Mouse (Mus musculus): ENCODE measurements at regions not wholly inside any gene's neighbourhood (a gene's known extent, or its start where the extent isn't known, plus 50 kb on each side); places are given as distances from the start of the nearest gene placed in this dataset.

DNA sequence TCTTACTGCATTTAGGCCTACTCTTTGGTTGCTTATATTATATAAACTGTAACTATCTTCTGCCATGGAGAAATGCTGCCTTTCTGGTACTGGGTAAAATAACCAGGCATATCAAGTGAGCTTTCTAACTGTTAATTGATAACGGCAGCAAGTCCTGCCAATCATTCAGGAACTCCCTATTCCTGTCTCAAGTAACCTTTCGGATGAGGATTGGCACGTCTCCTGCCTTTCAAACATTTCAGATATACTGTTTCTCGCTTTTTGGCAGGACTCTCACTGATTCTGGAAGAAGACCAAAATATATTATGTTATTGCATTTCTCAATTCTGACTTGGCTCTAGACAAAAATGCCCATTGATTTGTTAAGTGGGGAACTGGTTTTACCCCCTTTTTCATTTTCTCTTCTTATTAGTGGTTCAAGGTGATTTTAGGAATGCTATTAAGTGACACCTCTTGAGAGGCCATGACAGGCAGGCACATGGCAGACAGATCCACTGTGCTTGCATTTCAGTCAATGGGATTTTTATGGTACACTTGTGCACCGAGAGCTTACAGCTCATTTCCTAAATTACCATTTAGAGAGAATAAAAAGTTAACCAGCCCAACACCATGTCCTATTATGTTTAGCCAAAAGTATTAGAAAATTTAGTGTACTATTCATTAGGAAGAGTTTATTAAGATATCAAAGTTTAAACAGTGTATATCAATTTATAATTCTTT, 289.4 kb upstream of the Rspo3 start:
- TF ChIP-seq MAFK (IDR thresholded peaks at IDR 0.05; ENCODE audit: insufficient read depth, low read depth, low read length) (no peak), ZNF384 (IDR thresholded peaks at IDR 0.05; ENCODE audit: low read depth, low read length) (no peak), HCFC1 (IDR thresholded peaks at IDR 0.05; ENCODE audit: borderline replicate concordance, insufficient read depth, low read length) (no peak), ZC3H11A (IDR thresholded peaks at IDR 0.05; ENCODE audit: borderline replicate concordance, low read depth, low read length) (no peak), CHD2 (IDR thresholded peaks at IDR 0.05; ENCODE audit: low read depth, low read length) (no peak)
- no peak overlapping the region for H3K4me3 ChIP-seq (ENCODE audit: insufficient read depth in 1 of 2, low read depth in 1 of 2, low read length in 2 of 2, poor library complexity in 1 of 2, severe bottlenecking in 1 of 2)
- DNase-seq (ENCODE audit: low read depth, low spot score) = no peak
- H3K27ac ChIP-seq (ENCODE audit: insufficient read depth, low read depth, low read length, poor library complexity, severe bottlenecking) = no peak overlapping the region
- H3K4me1 ChIP-seq (ENCODE audit: control insufficient read depth in 2 of 2, insufficient read depth in 2 of 2, low read length in 2 of 2, poor library complexity in 1 of 2) = no peaks in the 10 kb centered on the region
- no peaks in the 10 kb centered on the region for H3K9me3 ChIP-seq (ENCODE audit: control insufficient read depth, insufficient read depth, low read depth, low read length)
- H3K36me3 ChIP-seq (ENCODE audit: control insufficient read depth, insufficient read depth, low read length, poor library complexity, severe bottlenecking) = no peaks in the 10 kb centered on the region
- H3K9ac ChIP-seq (ENCODE audit: insufficient read depth, low read depth, low read length, poor library complexity, severe bottlenecking) = no peak overlapping the region
- in situ Hi-C loops (cut with MboI; ENCODE audit: low sequenced_read_pairs in 2 of 2, unreplicated experiment in 2 of 2) = no loop called here

DNA sequence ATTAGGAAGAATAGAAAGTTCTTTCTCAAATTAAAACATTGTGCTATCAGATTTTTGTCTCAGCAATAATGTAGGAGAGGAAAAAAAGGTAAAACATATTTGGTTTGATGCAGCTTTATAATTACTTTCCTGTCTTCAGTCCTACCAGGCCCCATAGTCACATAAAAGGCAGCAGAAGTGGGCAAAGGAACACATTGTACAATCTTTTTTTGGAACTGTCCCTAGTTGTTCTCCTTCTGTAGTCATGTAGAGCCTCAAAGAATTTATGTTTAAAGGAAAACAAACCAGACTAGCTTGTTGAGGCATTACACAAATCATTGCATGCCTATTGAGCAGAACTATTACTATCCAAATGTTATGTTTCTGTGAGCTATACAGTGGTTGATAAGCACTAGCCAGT, 288.7 kb upstream of the Rspo3 start:
- in situ Hi-C loops (cut with MboI; ENCODE audit: low sequenced_read_pairs in 2 of 2, unreplicated experiment in 2 of 2) = no loop called here
- TF ChIP-seq HCFC1 (IDR thresholded peaks at IDR 0.05; ENCODE audit: borderline replicate concordance, insufficient read depth, low read length) (no peak), CHD2 (IDR thresholded peaks at IDR 0.05; ENCODE audit: low read depth, low read length) (no peak), ZC3H11A (IDR thresholded peaks at IDR 0.05; ENCODE audit: borderline replicate concordance, low read depth, low read length) (no peak), MAFK (IDR thresholded peaks at IDR 0.05; ENCODE audit: insufficient read depth, low read depth, low read length) (no peak), ZNF384 (IDR thresholded peaks at IDR 0.05; ENCODE audit: low read depth, low read length) (no peak)
- no peaks in the 10 kb centered on the region for H3K9me3 ChIP-seq (ENCODE audit: control insufficient read depth, insufficient read depth, low read depth, low read length)
- H3K4me1 ChIP-seq (ENCODE audit: control insufficient read depth in 2 of 2, insufficient read depth in 2 of 2, low read length in 2 of 2, poor library complexity in 1 of 2) = no peaks in the 10 kb centered on the region
- no peak overlapping the region for H3K9ac ChIP-seq (ENCODE audit: insufficient read depth, low read depth, low read length, poor library complexity, severe bottlenecking)
- H3K27ac ChIP-seq (ENCODE audit: insufficient read depth, low read depth, low read length, poor library complexity, severe bottlenecking) = no peak overlapping the region
- no peak for DNase-seq (ENCODE audit: low read depth, low spot score)
- no peak overlapping the region for H3K4me3 ChIP-seq (ENCODE audit: insufficient read depth in 1 of 2, low read depth in 1 of 2, low read length in 2 of 2, poor library complexity in 1 of 2, severe bottlenecking in 1 of 2)
- no peaks in the 10 kb centered on the region for H3K36me3 ChIP-seq (ENCODE audit: control insufficient read depth, insufficient read depth, low read length, poor library complexity, severe bottlenecking)

- in situ Hi-C loops (cut with MboI; ENCODE audit: low sequenced_read_pairs in 2 of 2, unreplicated experiment in 2 of 2) = no loop called here
- no peaks in the 10 kb centered on the region for H3K4me1 ChIP-seq (ENCODE audit: control insufficient read depth in 2 of 2, insufficient read depth in 2 of 2, low read length in 2 of 2, poor library complexity in 1 of 2)
- H3K27ac ChIP-seq (ENCODE audit: insufficient read depth, low read depth, low read length, poor library complexity, severe bottlenecking) = no peak overlapping the region
- DNase-seq (ENCODE audit: low read depth, low spot score) = no peak
- no peaks in the 10 kb centered on the region for H3K36me3 ChIP-seq (ENCODE audit: control insufficient read depth, insufficient read depth, low read length, poor library complexity, severe bottlenecking)
- no peak overlapping the region for H3K9ac ChIP-seq (ENCODE audit: insufficient read depth, low read depth, low read length, poor library complexity, severe bottlenecking)
- H3K4me3 ChIP-seq (ENCODE audit: insufficient read depth in 1 of 2, low read depth in 1 of 2, low read length in 2 of 2, poor library complexity in 1 of 2, severe bottlenecking in 1 of 2) = no peak overlapping the region
- TF ChIP-seq MAFK (IDR thresholded peaks at IDR 0.05; ENCODE audit: insufficient read depth, low read depth, low read length) (no peak), CHD2 (IDR thresholded peaks at IDR 0.05; ENCODE audit: low read depth, low read length) (no peak), ZNF384 (IDR thresholded peaks at IDR 0.05; ENCODE audit: low read depth, low read length) (no peak), HCFC1 (IDR thresholded peaks at IDR 0.05; ENCODE audit: borderline replicate concordance, insufficient read depth, low read length) (no peak), ZC3H11A (IDR thresholded peaks at IDR 0.05; ENCODE audit: borderline replicate concordance, low read depth, low read length) (no peak)
- H3K9me3 ChIP-seq (ENCODE audit: control insufficient read depth, insufficient read depth, low read depth, low read length) = no peaks in the 10 kb centered on the region
Observed at GRCm38 (mm10) chr10:29823177-29823576, 287.5 kb upstream of the Rspo3 start.

DNA sequence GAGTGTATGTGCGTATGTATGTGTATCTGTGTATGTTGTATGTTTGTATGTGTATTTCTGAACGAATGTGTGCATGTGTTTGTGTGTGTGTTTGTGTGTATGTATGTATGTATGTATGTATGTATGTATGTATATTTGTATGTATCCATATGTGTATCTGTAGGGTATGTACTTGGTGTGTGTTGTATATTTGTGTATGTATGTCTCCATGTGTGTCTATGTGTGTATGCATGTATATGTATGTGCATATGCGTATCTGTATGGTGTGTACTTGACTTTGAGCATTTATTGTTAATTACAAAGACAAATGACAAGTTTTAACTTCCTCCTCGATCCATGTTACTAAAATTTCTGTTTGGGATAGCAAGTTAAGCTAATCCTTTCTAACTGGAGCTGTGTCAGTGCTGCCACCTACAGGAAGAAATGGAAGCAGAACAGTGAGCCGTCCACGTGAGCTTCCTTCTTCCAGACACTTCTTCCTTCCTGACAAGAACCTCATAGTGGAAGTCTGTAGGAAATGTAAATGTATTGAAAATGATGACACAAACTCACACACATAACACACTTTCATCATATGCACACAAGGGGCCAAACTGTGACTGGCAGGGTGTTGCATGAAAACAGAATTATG, 268.4 kb upstream of the Rspo3 start:
- peak; percentile 48; the same call in 1 of the 2 replicates for TF ChIP-seq ZC3H11A (IDR thresholded peaks at IDR 0.05; ENCODE audit: borderline replicate concordance, low read depth, low read length)
- no peak for TF ChIP-seq ZNF384 (IDR thresholded peaks at IDR 0.05; ENCODE audit: low read depth, low read length)
- no peak for TF ChIP-seq HCFC1 (IDR thresholded peaks at IDR 0.05; ENCODE audit: borderline replicate concordance, insufficient read depth, low read length)
- no peak for TF ChIP-seq CHD2 (IDR thresholded peaks at IDR 0.05; ENCODE audit: low read depth, low read length)
- TF ChIP-seq MAFK (IDR thresholded peaks at IDR 0.05; ENCODE audit: insufficient read depth, low read depth, low read length) = no peak
- no peak overlapping the region for H3K4me3 ChIP-seq (ENCODE audit: insufficient read depth in 1 of 2, low read depth in 1 of 2, low read length in 2 of 2, poor library complexity in 1 of 2, severe bottlenecking in 1 of 2)
- in situ Hi-C loops (cut with MboI; ENCODE audit: low sequenced_read_pairs in 2 of 2, unreplicated experiment in 2 of 2) = no loop called here
- no peaks in the 10 kb centered on the region for H3K4me1 ChIP-seq (ENCODE audit: control insufficient read depth in 2 of 2, insufficient read depth in 2 of 2, low read length in 2 of 2, poor library complexity in 1 of 2)
- no peak overlapping the region for H3K27ac ChIP-seq (ENCODE audit: insufficient read depth, low read depth, low read length, poor library complexity, severe bottlenecking)
- H3K36me3 ChIP-seq (ENCODE audit: control insufficient read depth, insufficient read depth, low read length, poor library complexity, severe bottlenecking) = no peaks in the 10 kb centered on the region
- no peaks in the 10 kb centered on the region for H3K9me3 ChIP-seq (ENCODE audit: control insufficient read depth, insufficient read depth, low read depth, low read length)
- DNase-seq (ENCODE audit: low read depth, low spot score) = peak; percentile 42
- no peak overlapping the region for H3K9ac ChIP-seq (ENCODE audit: insufficient read depth, low read depth, low read length, poor library complexity, severe bottlenecking)
